Mouse (Mus musculus) left cerebral cortex, adult 2 months (tissue): ENCODE measurements around the gene Tbc1d20. TPM values are rescaled to one million over a fixed set of nuclear protein-coding genes. Genes with fewer than 3 reads are reported as not detected.

Source experiments
- DNase-seq, 2 experiments: peaks; one replicate each; pipeline ENCODE4 v3.0.0; 2021 to 2022; ENCODE audit warnings: low spot score in 2 of 2, mixed read lengths in 1 of 2; ENCODE audit errors: extremely low spot score in 1 of 2
- H3K27ac ChIP-seq: fragments of 200-600 bp; 2 replicates; pipeline ENCODE4 v1.8.1; 2022
- H3K4me3 ChIP-seq: fragments of 200-600 bp; 2 replicates; pipeline ENCODE4 v1.8.1; 2022
- CTCF ChIP-seq: fragments of 200-600 bp; IDR thresholded peaks from 2 replicates; pipeline ENCODE4 v1.8.1; 2022; ENCODE audit warnings: antibody characterized with exemption, mild to moderate bottlenecking, moderate library complexity
- intact Hi-C: fragments of 180-260 bp; cut with DNase I; formaldehyde crosslinking; loops from one replicate; pipeline ENCODE4 v1.15.1; 2025
- total RNA-seq, 2 experiments: library from RNA; stranded (reverse); gene quantifications; 2 replicates each; pipeline ENCODE4 v1.2.3; 2021

The Tbc1d20 gene
- total RNA-seq, 2 experiments from 2014 or later, result 54.0 to 57.1 TPM

- intact Hi-C loops, result no loop called here
- Histone ChIP-seq H3K27ac (no peak overlapping the region), H3K4me3 (no peak overlapping the region)
- TF ChIP-seq CTCF, result no peak
- DNase-seq, result peak in 1 of 2 experiments; percentile 21
These were observed 9.2 kb downstream of the Tbc1d20 start for GRCm38 (mm10) chr2:152302862-152303261.

- TF ChIP-seq CTCF, result no peak
- intact Hi-C loops, result no loop called here
- no peak for DNase-seq
These were observed 10.2 kb downstream of the Tbc1d20 start for GRCm38 (mm10) chr2:152303781-152304180.

GRCm38 (mm10) chr2:152305480-152305879 is 11.9 kb downstream of the Tbc1d20 start:
- H3K27ac ChIP-seq, result no peak overlapping the region
- intact Hi-C loops, result no loop called here
- TF ChIP-seq CTCF, result no peak
- no peak overlapping the region for H3K4me3 ChIP-seq
- DNase-seq, result no peak

More at GRCm38 (mm10) chr2:152303781-152304180, 10.2 kb downstream of the Tbc1d20 start:
- Histone ChIP-seq H3K27ac (no peak overlapping the region), H3K4me3 (no peak overlapping the region)

- no peak for TF ChIP-seq CTCF
- no peak overlapping the region for H3K27ac ChIP-seq
- DNase-seq, result no peak
- no peak overlapping the region for H3K4me3 ChIP-seq
- intact Hi-C loops, result no loop called here
These were observed 13.6 kb downstream of the Tbc1d20 start for GRCm38 (mm10) chr2:152307186-152307585.

GRCm38 (mm10) chr2:152312996-152313395 is 19.4 kb downstream of the Tbc1d20 start:
- no peak overlapping the region for H3K4me3 ChIP-seq
- no peak for TF ChIP-seq CTCF
- no peak overlapping the region for H3K27ac ChIP-seq
- intact Hi-C loops, result no loop called here
- DNase-seq, result no peak

- intact Hi-C loops, result no loop called here
- no peak overlapping the region for H3K27ac ChIP-seq
- no peak overlapping the region for H3K4me3 ChIP-seq
- no peak for DNase-seq
- TF ChIP-seq CTCF, result no peak
These were observed 20.3 kb downstream of the Tbc1d20 start for GRCm38 (mm10) chr2:152313926-152314325.

- Histone ChIP-seq H3K27ac (no peak overlapping the region), H3K4me3 (no peak overlapping the region)
- no peak for DNase-seq
- intact Hi-C loops, result no loop called here
- TF ChIP-seq CTCF, result no peak
These were observed 23.4 kb downstream of the Tbc1d20 start for GRCm38 (mm10) chr2:152317054-152317453.

- no peak for DNase-seq
- TF ChIP-seq CTCF, result no peak
- Histone ChIP-seq H3K4me3 (no peak overlapping the region), H3K27ac (no peak overlapping the region)
- intact Hi-C loops, result no loop called here
These were observed 27.9 kb downstream of the Tbc1d20 start for GRCm38 (mm10) chr2:152321558-152321957.

GRCm38 (mm10) chr2:152322198-152322597 is 28.6 kb downstream of the Tbc1d20 start:
- Histone ChIP-seq H3K27ac (no peak overlapping the region), H3K4me3 (no peak overlapping the region)
- no peak for TF ChIP-seq CTCF
- no peak for DNase-seq
- intact Hi-C loops, result no loop called here

GRCm38 (mm10) chr2:152323971-152324370 is 30.3 kb downstream of the Tbc1d20 start:
- intact Hi-C loops, result no loop called here
- no peak for TF ChIP-seq CTCF
- Histone ChIP-seq H3K27ac (no peak overlapping the region), H3K4me3 (no peak overlapping the region)
- no peak for DNase-seq

GRCm38 (mm10) chr2:152324842-152325241 is 31.2 kb downstream of the Tbc1d20 start:
- no peak overlapping the region for H3K27ac ChIP-seq
- H3K4me3 ChIP-seq, result no peak overlapping the region
- intact Hi-C loops, result no loop called here
- no peak for DNase-seq
- no peak for TF ChIP-seq CTCF

- no peak for TF ChIP-seq CTCF
- no peak overlapping the region for H3K4me3 ChIP-seq
- intact Hi-C loops, result no loop called here
- no peak overlapping the region for H3K27ac ChIP-seq
- no peak for DNase-seq
These were observed 32.5 kb downstream of the Tbc1d20 start for GRCm38 (mm10) chr2:152326157-152326556.

- intact Hi-C loops, result no loop called here
- Histone ChIP-seq H3K4me3 (no peak overlapping the region), H3K27ac (no peak overlapping the region)
- TF ChIP-seq CTCF, result no peak
- no peak for DNase-seq
These were observed 33.0 kb downstream of the Tbc1d20 start for GRCm38 (mm10) chr2:152326654-152327053.
